Mouse (Mus musculus) mouse embryonic stem cell (cell line): ENCODE data around the gene Mthfr.

Experiments
- in situ Hi-C, 2 experiments: fragments of 300-500 bp; cut with MboI; formaldehyde crosslinking; loops; 1 replicate in 1 of 2; 3 replicates in 1 of 2; pipeline ENCODE4 v1.14.3; 2019 to 2020; ENCODE audit warnings: low sequenced_read_pairs in 2 of 2, low pct_unique_long_range_greater_than_20kb in 1 of 2, mixed read lengths in 1 of 2; ENCODE audit not compliant: unreplicated experiment in 1 of 2

Gene Mthfr

GRCm38 (mm10) chr4:148081201-148081600, 42.3 kb downstream of the Mthfr start:
- in situ Hi-C loops, result no loop called here

- in situ Hi-C loops, result no loop called here
Observed at GRCm38 (mm10) chr4:148082257-148083044, 43.6 kb downstream of the Mthfr start.

- in situ Hi-C loops, result no loop called here
Observed at GRCm38 (mm10) chr4:148083176-148083899, 44.5 kb downstream of the Mthfr start.

- in situ Hi-C loops, result no loop called here
Observed at GRCm38 (mm10) chr4:148084261-148084714, 45.4 kb downstream of the Mthfr start.

- in situ Hi-C loops, result no loop called here
Observed at GRCm38 (mm10) chr4:148085131-148085906, 46.4 kb downstream of the Mthfr start.

GRCm38 (mm10) chr4:148085907-148086305, 47.0 kb downstream of the Mthfr start:
- in situ Hi-C loops, result no loop called here

GRCm38 (mm10) chr4:148087091-148087906, 48.4 kb downstream of the Mthfr start:
- in situ Hi-C loops, result no loop called here

GRCm38 (mm10) chr4:148087907-148088527, 49.1 kb downstream of the Mthfr start, which contains the start of gene Agtrap:
TSS of gene Agtrap (minus strand) at chr4:148088031.
- in situ Hi-C loops, result no loop called here

GRCm38 (mm10) chr4:148089166-148089565, 50.3 kb downstream of the Mthfr start:
- in situ Hi-C loops, result no loop called here

GRCm38 (mm10) chr4:148091181-148091580, 52.3 kb downstream of the Mthfr start:
- in situ Hi-C loops, result no loop called here

GRCm38 (mm10) chr4:148092551-148093271, 53.8 kb downstream of the Mthfr start:
- in situ Hi-C loops, result no loop called here

GRCm38 (mm10) chr4:148094161-148094560, 55.3 kb downstream of the Mthfr start:
- in situ Hi-C loops, result no loop called here

GRCm38 (mm10) chr4:148095081-148095480, 56.2 kb downstream of the Mthfr start:
- in situ Hi-C loops, result no loop called here

- in situ Hi-C loops, result no loop called here
Observed at GRCm38 (mm10) chr4:148097936-148098335, 59.1 kb downstream of the Mthfr start.

- in situ Hi-C loops, result no loop called here
Observed at GRCm38 (mm10) chr4:148098666-148099065, 59.8 kb downstream of the Mthfr start.

- in situ Hi-C loops, result no loop called here
Observed at GRCm38 (mm10) chr4:148101801-148102527, 63.1 kb downstream of the Mthfr start.

- in situ Hi-C loops, result no loop called here
Observed at GRCm38 (mm10) chr4:148104146-148104545, 65.3 kb downstream of the Mthfr start.
